Mouse (Mus musculus): ENCODE measurements around the gene Gfy.

The Gfy gene

GRCm38 (mm10) chr7:45154096-45154992 lies 25.0 kb downstream of the Gfy start, which contains the start of the genes Pih1d1 and Aldh16a1:
Gene Pih1d1 (plus strand): TSS chr7:45154303.
Gene Aldh16a1 (minus strand): TSS chr7:45154584.
- ChIA-PET POLR2A (interaction anchor here in 3 of 4 experiments (0.5 to 7.3 kb wide), 138 partner anchors 9 to 742 kb away, joined by 3 to 144 read pairs (median 5); partner anchors contain the start of genes Ccdc155 (in 2 of the 3), Fcgrt (in 2 of the 3), Gys1 (in 2 of the 3) and Plekha4 (in 2 of the 3)), CTCF (interaction anchor here in 3 of 4 experiments (0.5 to 3.0 kb wide), 42 partner anchors 9 to 501 kb away, joined by 3 to 34 read pairs (median 4); partner anchors contain the start of genes Flt3l (in 2 of the 3), Gm45713 (in 2 of the 3), Gys1 (in 2 of the 3) and Ccdc155 (in 1 of the 3))

GRCm38 (mm10) chr7:45153586-45153985 lies 25.8 kb downstream of the Gfy start:
- POLR2A ChIA-PET: interaction anchor here in 3 of 4 experiments (0.8 to 7.3 kb wide), 42 partner anchors 8 to 485 kb away, joined by 3 to 144 read pairs (median 9); partner anchors contain the start of genes Fcgrt (in 2 of the 3), Rpl13a (in 2 of the 3), Rras (in 2 of the 3) and Slc17a7 (in 2 of the 3)
- CTCF ChIA-PET: interaction anchor here in 3 of 4 experiments (0.6 to 2.2 kb wide), 5 partner anchors 9 to 292 kb away, joined by 3 to 13 read pairs (median 4); no protein-coding TSS in a partner anchor

DNA sequence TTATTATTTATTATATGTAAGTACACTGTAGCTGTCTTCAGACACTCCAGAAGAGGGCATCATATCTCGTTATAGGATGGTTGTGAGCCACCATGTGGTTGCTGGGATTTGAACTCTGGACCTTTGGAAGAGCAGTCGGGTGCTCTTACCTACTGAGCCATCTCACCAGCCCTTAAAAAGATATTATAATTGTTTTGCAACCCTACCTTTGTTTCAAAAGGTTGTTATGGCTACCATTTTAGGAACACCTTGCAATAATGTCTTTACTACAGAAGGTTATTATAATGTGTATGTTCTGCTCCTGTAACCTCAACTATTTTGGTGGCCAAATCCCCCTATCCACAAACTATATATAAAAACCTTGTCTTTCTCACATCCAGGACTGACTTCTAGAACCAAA lies 26.3 kb downstream of the Gfy start:
- POLR2A ChIA-PET: interaction anchor here in 3 of 4 experiments (0.8 to 7.3 kb wide), 35 partner anchors 7 to 283 kb away, joined by 3 to 144 read pairs (median 9); partner anchors contain the start of genes Rpl13a (in 2 of the 3), Slc17a7 (in 2 of the 3), Ccdc155 (in 1 of the 3) and Fcgrt (in 1 of the 3)
- CTCF ChIA-PET: interaction anchor here in 3 of 4 experiments (0.6 to 1.5 kb wide), 4 partner anchors 9 to 292 kb away, joined by 3 to 13 read pairs (median 4); no protein-coding TSS in a partner anchor

DNA sequence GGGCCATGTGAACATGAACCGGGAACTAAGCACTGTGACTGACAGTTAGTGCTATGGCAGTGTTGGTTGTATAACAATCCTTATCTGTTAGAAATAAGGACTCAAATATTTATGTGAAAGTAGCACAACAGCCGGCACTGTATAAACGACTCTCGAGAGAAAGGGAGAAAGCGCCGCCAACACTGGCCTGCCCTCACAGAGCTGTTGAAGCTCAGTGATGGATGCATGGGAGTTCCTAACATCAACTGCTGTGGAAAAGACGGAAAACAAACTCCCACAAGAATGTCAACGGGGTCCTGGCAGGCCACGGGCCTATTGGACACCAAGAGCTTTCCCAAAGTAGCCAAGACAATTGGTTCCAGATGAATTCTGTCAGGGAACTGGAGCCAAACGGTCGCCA lies 28.1 kb downstream of the Gfy start:
- ChIA-PET POLR2A (interaction anchor here in 3 of 4 experiments (0.7 to 7.3 kb wide), 27 partner anchors 9 to 302 kb away, joined by 3 to 144 read pairs (median 4); partner anchors contain the start of genes Flt3l (in 3 of the 3), Gm45713 (in 3 of the 3), Ccdc155 (in 2 of the 3) and Rpl13a (in 2 of the 3)), CTCF (interaction anchor here (0.6 to 3.4 kb wide), 10 partner anchors 15 to 253 kb away, joined by 3 to 10 read pairs (median 4); partner anchors contain the start of genes Flt3l (in 3 of the 4), Gm45713 (in 3 of the 4) and Prmt1 (in 1 of the 4))

GRCm38 (mm10) chr7:45150321-45150720 lies 29.0 kb downstream of the Gfy start:
- POLR2A ChIA-PET: interaction anchor here (0.6 to 7.3 kb wide), 24 partner anchors 8 to 312 kb away, joined by 3 to 144 read pairs (median 4); partner anchors contain the start of genes Rpl13a (in 3 of the 4), Flt3l (in 2 of the 4), Gm45713 (in 2 of the 4) and Ccdc155 (in 1 of the 4)
- CTCF ChIA-PET: interaction anchor here (0.5 to 3.4 kb wide), 15 partner anchors 12 to 254 kb away, joined by 3 to 10 read pairs (median 4); partner anchors contain the start of genes Flt3l (in 3 of the 4), Gm45713 (in 3 of the 4) and Ap2a1 (in 1 of the 4)

- CTCF ChIA-PET: interaction anchor here (0.6 to 3.4 kb wide), 6 partner anchors 13 to 220 kb away, joined by 3 to 10 read pairs (median 4); partner anchors contain the start of genes Flt3l (in 3 of the 4), Gm45713 (in 3 of the 4) and Ap2a1 (in 1 of the 4)
- POLR2A ChIA-PET: interaction anchor here in 3 of 4 experiments (0.5 to 7.3 kb wide), 7 partner anchors 12 to 308 kb away, joined by 3 to 144 read pairs (median 3); partner anchors contain the start of genes Rpl13a (in 2 of the 3), Rps11 (in 1 of the 3) and Slc17a7 (in 1 of the 3)
These were observed 29.8 kb downstream of the Gfy start for GRCm38 (mm10) chr7:45149545-45149944.

DNA sequence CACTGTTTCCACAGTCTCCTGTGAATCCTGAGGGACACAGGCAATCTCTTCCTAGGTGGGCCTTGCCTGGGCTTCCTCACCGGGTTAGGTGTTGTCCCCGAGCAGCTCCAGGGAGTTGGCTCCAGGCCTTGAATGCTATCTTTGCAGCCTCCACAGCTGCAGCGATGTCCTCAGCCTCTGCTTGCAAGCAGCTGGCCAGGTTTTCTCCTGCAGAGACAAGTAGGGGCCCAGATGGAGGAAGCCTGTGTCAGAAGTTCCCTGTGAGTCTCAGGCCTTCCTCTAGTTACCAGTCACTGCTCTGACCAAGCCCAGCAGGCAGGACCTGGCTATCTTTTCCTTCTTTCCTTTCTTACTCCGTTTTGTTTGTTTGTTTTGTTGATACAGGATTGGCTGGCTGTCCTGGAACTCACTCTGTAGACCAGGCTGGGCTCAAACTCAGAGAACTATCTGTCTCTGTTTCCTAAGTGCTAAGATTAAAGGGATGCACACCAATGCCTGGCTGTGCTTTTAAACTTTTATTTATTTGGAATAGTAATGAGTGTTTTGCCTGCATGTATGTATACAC lies 30.8 kb downstream of the Gfy start:
- CTCF ChIA-PET: no interaction called here
- POLR2A ChIA-PET: interaction anchor here in 2 of 4 experiments (1.1 to 7.3 kb wide), 3 partner anchors 15 to 20 kb away, joined by 3 to 101 read pairs (median 57); partner anchors contain the start of genes Rpl13a (in 1 of the 2) and Slc17a7 (in 1 of the 2)

GRCm38 (mm10) chr7:45147899-45148298 lies 31.5 kb downstream of the Gfy start:
- ChIA-PET CTCF (no interaction called here), POLR2A (interaction anchor here in 2 of 4 experiments (1.0 to 2.2 kb wide), 4 partner anchors 11 to 56 kb away, joined by 3 to 9 read pairs (median 3); partner anchors contain the start of genes Flt3l (in 1 of the 2), Gm45713 (in 1 of the 2) and Rcn3 (in 1 of the 2))

GRCm38 (mm10) chr7:45147267-45147666 lies 32.1 kb downstream of the Gfy start:
- POLR2A ChIA-PET: interaction anchor here in 2 of 4 experiments (1.0 to 2.2 kb wide), 6 partner anchors 10 to 89 kb away, joined by 3 to 9 read pairs (median 4); partner anchors contain the start of genes Flt3l (in 2 of the 2), Gm45713 (in 1 of the 2) and Rcn3 (in 1 of the 2)
- CTCF ChIA-PET: no interaction called here

DNA sequence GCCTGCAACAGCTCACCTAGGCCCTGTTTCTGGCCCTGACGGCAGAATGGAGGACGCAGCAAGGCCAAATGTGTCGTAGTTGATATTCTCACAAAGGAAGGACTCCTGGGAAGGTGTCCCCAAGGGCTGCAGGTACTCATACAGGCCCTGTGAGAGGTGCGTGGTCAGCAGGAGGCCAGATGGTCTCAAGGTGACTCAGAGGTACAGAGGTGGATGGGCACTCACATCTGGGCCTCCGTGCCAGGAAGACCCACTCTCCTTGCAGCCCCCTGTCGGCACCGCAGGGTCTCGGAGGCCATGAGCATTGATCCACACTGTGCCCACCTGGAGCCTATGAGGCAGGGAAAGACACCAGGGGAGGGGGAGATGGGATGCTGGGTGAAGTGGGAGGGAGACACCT lies 33.9 kb downstream of the Gfy start:
- POLR2A ChIA-PET: interaction anchor here in 2 of 4 experiments (0.8 to 6.2 kb wide), 7 partner anchors 8 to 78 kb away, joined by 3 to 35 read pairs (median 9); partner anchors contain the start of genes Aldh16a1 (in 2 of the 2), Pih1d1 (in 2 of the 2), Ccdc155 (in 1 of the 2) and Flt3l (in 1 of the 2)

GRCm38 (mm10) chr7:45144368-45145174 lies 34.8 kb downstream of the Gfy start:
- CTCF ChIA-PET: interaction anchor here in 2 of 4 experiments (0.9 to 2.7 kb wide), 4 partner anchors 8 to 77 kb away, joined by 3 to 8 read pairs (median 6); partner anchors contain the start of genes Flt3l (in 1 of the 2) and Gm45713 (in 1 of the 2)

More for the DNA sequence above, 33.9 kb downstream of the Gfy start:
- CTCF ChIA-PET: interaction anchor here in 2 of 4 experiments (1.1 to 2.7 kb wide), 4 partner anchors 9 to 78 kb away, joined by 3 to 8 read pairs (median 5); partner anchors contain the start of genes Flt3l (in 2 of the 2) and Gm45713 (in 2 of the 2)

GRCm38 (mm10) chr7:45141914-45142313 lies 37.5 kb downstream of the Gfy start:
- POLR2A ChIA-PET: interaction anchor here in 3 of 4 experiments (0.5 to 6.2 kb wide), 11 partner anchors 7 to 426 kb away, joined by 3 to 35 read pairs (median 5); partner anchors contain the start of genes Aldh16a1 (in 2 of the 3) and Pih1d1 (in 2 of the 3)
- CTCF ChIA-PET: no interaction called here

More at GRCm38 (mm10) chr7:45144368-45145174, 34.8 kb downstream of the Gfy start:
- POLR2A ChIA-PET: interaction anchor here in 3 of 4 experiments (0.7 to 6.2 kb wide), 10 partner anchors 9 to 77 kb away, joined by 3 to 35 read pairs (median 4); partner anchors contain the start of genes Aldh16a1 (in 2 of the 3), Pih1d1 (in 2 of the 3), Ccdc155 (in 1 of the 3) and Rpl13a (in 1 of the 3)

DNA sequence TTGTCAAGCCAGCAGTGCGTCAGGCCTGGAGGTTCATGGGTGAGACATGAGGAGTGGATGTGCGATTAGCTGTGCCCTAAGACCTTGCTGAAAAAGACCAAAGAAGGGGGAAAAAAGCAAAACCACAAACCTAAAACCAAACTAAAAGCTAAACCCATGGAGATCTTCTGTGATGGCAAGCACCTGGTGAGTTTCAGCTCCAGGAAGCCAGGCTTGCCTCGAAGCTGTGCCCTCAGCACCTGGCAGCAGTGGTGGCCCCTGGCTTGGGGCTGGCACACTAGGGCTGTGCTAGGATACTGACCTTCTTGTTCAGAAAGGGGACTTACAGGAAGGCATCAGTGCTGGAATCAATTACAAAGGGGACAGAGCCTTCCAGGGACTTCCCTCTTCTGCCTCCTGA lies 38.0 kb downstream of the Gfy start:
- ChIA-PET CTCF (no interaction called here), POLR2A (interaction anchor here in 3 of 4 experiments (0.5 to 6.2 kb wide), 5 partner anchors 9 to 427 kb away, joined by 3 to 35 read pairs (median 3); partner anchors contain the start of genes Aldh16a1 (in 1 of the 3) and Pih1d1 (in 1 of the 3))

DNA sequence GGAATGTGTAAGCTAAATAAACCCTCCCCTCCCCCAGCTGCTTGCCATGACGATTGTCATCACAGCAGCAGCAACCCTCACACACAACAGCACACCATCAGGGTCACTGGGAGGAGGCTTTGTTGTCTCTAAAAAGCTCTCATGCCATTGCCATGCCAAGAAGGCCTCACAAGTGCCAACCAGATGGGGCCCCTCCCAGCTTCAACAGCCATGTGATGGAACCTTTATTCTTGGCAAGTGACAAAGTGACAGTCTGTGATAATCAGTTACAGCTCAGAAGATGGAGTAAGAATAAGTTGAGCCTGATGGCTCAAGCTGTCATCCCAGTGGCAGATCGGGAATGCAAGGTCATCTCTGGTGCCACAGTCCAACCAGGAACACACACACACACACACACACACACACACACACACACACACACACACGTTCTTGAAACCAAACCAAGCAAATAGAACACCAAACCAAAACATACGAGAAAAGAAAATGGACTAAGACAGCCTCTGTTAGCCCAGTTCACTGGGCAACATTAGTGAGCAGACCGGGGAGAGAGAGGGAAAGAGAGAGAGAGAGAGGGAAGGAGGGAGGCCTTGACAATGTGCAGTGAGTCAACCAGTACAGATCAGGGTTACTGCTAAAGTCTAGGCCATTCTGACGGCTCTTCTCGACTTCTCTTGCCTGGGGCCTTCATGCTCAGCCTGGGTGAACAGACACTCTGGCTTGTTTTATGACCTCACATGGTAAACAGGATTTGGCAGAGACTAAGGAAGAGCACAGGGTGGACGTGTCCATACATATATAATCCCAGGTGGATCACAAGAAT lies 39.3 kb downstream of the Gfy start:
- CTCF ChIA-PET: interaction anchor here in 3 of 4 experiments (0.6 to 1.6 kb wide), 4 partner anchors 11 to 213 kb away, joined by 3 to 6 read pairs (median 4); no protein-coding TSS in a partner anchor
- POLR2A ChIA-PET: interaction anchor here in 3 of 4 experiments (0.6 to 2.0 kb wide), 10 partner anchors 10 to 323 kb away, joined by 3 to 7 read pairs (median 4); partner anchors contain the start of genes Aldh16a1 (in 1 of the 3) and Rps11 (in 1 of the 3)
